Mouse (Mus musculus) testis, adult 2 months (tissue): ENCODE data around the gene Dnaaf1. TPM values are rescaled to one million over a fixed set of nuclear protein-coding genes. Genes with fewer than 3 reads are reported as not detected.

Source experiments
- H3K27ac ChIP-seq: fragments of 200-500 bp; 2 replicates; pipeline ENCODE4 v1.5.1; 2012; ENCODE audit warnings: low read depth, low read length; ENCODE audit not compliant: control insufficient read depth, insufficient read depth
- H3K27me3 ChIP-seq: fragments of 200-500 bp; 2 replicates; pipeline ENCODE4 v1.6.1; 2012; ENCODE audit warnings: mild to moderate bottlenecking, low read length, moderate library complexity; ENCODE audit not compliant: control insufficient read depth, insufficient read depth
- H3K36me3 ChIP-seq: fragments of 200-500 bp; 2 replicates; pipeline ENCODE4 v1.6.1; 2012; ENCODE audit warnings: mild to moderate bottlenecking, low read length; ENCODE audit not compliant: control insufficient read depth, insufficient read depth
- H3K4me1 ChIP-seq: fragments of 200-500 bp; 2 replicates; pipeline ENCODE4 v1.6.1; 2012; ENCODE audit warnings: low read length; ENCODE audit not compliant: control insufficient read depth, insufficient read depth
- H3K4me3 ChIP-seq: fragments of 200-500 bp; 2 replicates; pipeline ENCODE4 v1.5.1; 2012; ENCODE audit warnings: low read depth, mild to moderate bottlenecking, low read length, moderate library complexity, mixed read lengths; ENCODE audit not compliant: control insufficient read depth
- CTCF ChIP-seq: fragments of 200-500 bp; IDR thresholded peaks from 2 replicates; pipeline ENCODE4 v1.5.1; 2012; ENCODE audit warnings: low read depth, mild to moderate bottlenecking, inconsistent platforms, low read length, moderate library complexity; ENCODE audit not compliant: control insufficient read depth, insufficient read depth, insufficient replicate concordance
- POLR2A ChIP-seq: fragments of 200-500 bp; IDR thresholded peaks from 2 replicates; pipeline ENCODE4 v1.6.1; 2012; ENCODE audit warnings: low read depth, mild to moderate bottlenecking, inconsistent platforms, low read length, moderate library complexity; ENCODE audit not compliant: control insufficient read depth
- polyA plus RNA-seq: library from polyadenylated mRNA; depleted of rRNA; stranded (reverse); fragments of >200 nt; gene quantifications from 2 replicates; pipeline ENCODE4 v1.2.3, GENCODE M21; 2012

Dnaaf1 gene
- polyA plus RNA-seq, 1 experiment, result 577 TPM

GRCm38 (mm10) chr8:119634616-119635336, 59.7 kb downstream of the Dnaaf1 start:
- TF ChIP-seq CTCF, result no peak
- TF ChIP-seq POLR2A, result peak; percentile 31; the same call in 1 of the 2 replicates
- Histone ChIP-seq H3K4me1 (peaks cover 14% of the 10 kb centered on the region), H3K4me3 (no peak overlapping the region), H3K27me3 (no peaks in the 10 kb centered on the region), H3K27ac (no peak overlapping the region), H3K36me3 (no peaks in the 10 kb centered on the region)

GRCm38 (mm10) chr8:119635378-119635777, 60.3 kb downstream of the Dnaaf1 start, which contains the start of gene Kcng4:
TSS of gene Kcng4 (minus strand) at chr8:119635680.
- H3K4me3 ChIP-seq, result no peak within 1 kb of the TSS
- no peaks in the 10 kb centered on the region for H3K36me3 ChIP-seq
- no peak for TF ChIP-seq CTCF
- no peak for TF ChIP-seq POLR2A
- H3K4me1 ChIP-seq, result peaks cover 14% of the 10 kb centered on the region
- peak within 1 kb of the TSS; percentile 39; the same call in 1 of the 2 replicates for H3K27ac ChIP-seq
- no peaks in the 10 kb centered on the region for H3K27me3 ChIP-seq

GRCm38 (mm10) chr8:119635958-119636357, 60.9 kb downstream of the Dnaaf1 start:
- H3K27ac ChIP-seq, result no peak overlapping the region
- H3K27me3 ChIP-seq, result no peaks in the 10 kb centered on the region
- peaks cover 14% of the 10 kb centered on the region for H3K4me1 ChIP-seq
- H3K36me3 ChIP-seq, result no peaks in the 10 kb centered on the region
- H3K4me3 ChIP-seq, result no peak overlapping the region
- no peak for TF ChIP-seq CTCF
- no peak for TF ChIP-seq POLR2A

- Histone ChIP-seq H3K27ac (peak overlapping the region; percentile 15; the same call in 1 of the 2 replicates), H3K27me3 (no peaks in the 10 kb centered on the region), H3K4me3 (no peak overlapping the region)
Measured at GRCm38 (mm10) chr8:119636766-119637165, 61.7 kb downstream of the Dnaaf1 start.

GRCm38 (mm10) chr8:119637381-119637780, 62.3 kb downstream of the Dnaaf1 start:
- peak overlapping the region; percentile 58 for H3K27ac ChIP-seq
- H3K36me3 ChIP-seq, result no peaks in the 10 kb centered on the region
- no peaks in the 10 kb centered on the region for H3K27me3 ChIP-seq
- TF ChIP-seq POLR2A (no peak), CTCF (no peak)
- no peak overlapping the region for H3K4me3 ChIP-seq
- H3K4me1 ChIP-seq, result peaks cover 11% of the 10 kb centered on the region

More at GRCm38 (mm10) chr8:119636766-119637165, 61.7 kb downstream of the Dnaaf1 start:
- TF ChIP-seq POLR2A (no peak), CTCF (no peak)
- Histone ChIP-seq H3K4me1 (peaks cover 14% of the 10 kb centered on the region), H3K36me3 (no peaks in the 10 kb centered on the region)

- H3K4me1 ChIP-seq, result peaks cover 8% of the 10 kb centered on the region
- H3K27me3 ChIP-seq, result no peaks in the 10 kb centered on the region
- H3K4me3 ChIP-seq, result no peak overlapping the region
- no peak for TF ChIP-seq CTCF
- H3K36me3 ChIP-seq, result no peaks in the 10 kb centered on the region
- H3K27ac ChIP-seq, result no peak overlapping the region
Measured at GRCm38 (mm10) chr8:119638261-119638660, 63.2 kb downstream of the Dnaaf1 start.

GRCm38 (mm10) chr8:119639798-119640197, 64.8 kb downstream of the Dnaaf1 start:
- TF ChIP-seq POLR2A, result no peak
- H3K36me3 ChIP-seq, result no peaks in the 10 kb centered on the region
- no peak overlapping the region for H3K4me3 ChIP-seq
- peaks cover 7% of the 10 kb centered on the region for H3K4me1 ChIP-seq
- peak overlapping the region; percentile 25 for H3K27ac ChIP-seq
- H3K27me3 ChIP-seq, result no peaks in the 10 kb centered on the region

GRCm38 (mm10) chr8:119641058-119641457, 66.0 kb downstream of the Dnaaf1 start:
- no peaks in the 10 kb centered on the region for H3K27me3 ChIP-seq
- no peaks in the 10 kb centered on the region for H3K36me3 ChIP-seq
- no peak for TF ChIP-seq CTCF
- no peak for TF ChIP-seq POLR2A
- peaks cover 7% of the 10 kb centered on the region for H3K4me1 ChIP-seq
- H3K27ac ChIP-seq, result no peak overlapping the region
- H3K4me3 ChIP-seq, result no peak overlapping the region
